Mouse (Mus musculus) embryonic facial prominence, embryonic 15.5 days (tissue): ENCODE measurements around the gene Ntrk3. TPM values are rescaled to one million over a fixed set of nuclear protein-coding genes. Genes with fewer than 3 reads are reported as not detected.

Experiments used
- ATAC-seq: fragments of 200-750 bp; cut with Nextera tagmentation; 2 replicates; pipeline ENCODE4 v1.8.0; 2017; ENCODE audit warnings: low read depth, moderate TSS enrichment; ENCODE audit not compliant: insufficient number of reproducible peaks, low FRiP score, low TSS enrichment
- H3K27ac ChIP-seq: fragments of 300-500 bp; sonication (generic); replicated peaks from 2 replicates; pipeline ENCODE4 v1.5.1; 2015; ENCODE audit warnings: mild to moderate bottlenecking, inconsistent platforms
- H3K27me3 ChIP-seq: fragments of 300-500 bp; sonication (generic); 2 replicates; pipeline ENCODE4 v1.6.1; 2015; ENCODE audit warnings: inconsistent platforms
- H3K36me3 ChIP-seq: fragments of 300-500 bp; sonication (generic); 2 replicates; pipeline ENCODE4 v1.6.1; 2015; ENCODE audit warnings: mild to moderate bottlenecking, inconsistent platforms
- H3K4me1 ChIP-seq: fragments of 300-500 bp; sonication (generic); 2 replicates; pipeline ENCODE4 v1.6.1; 2015; ENCODE audit warnings: inconsistent platforms
- H3K4me2 ChIP-seq: fragments of 300-500 bp; sonication (generic); replicated peaks from 2 replicates; pipeline ENCODE4 v1.6.1; 2015; ENCODE audit warnings: mild to moderate bottlenecking, inconsistent platforms
- H3K4me3 ChIP-seq: fragments of 300-500 bp; sonication (generic); replicated peaks from 2 replicates; pipeline ENCODE4 v1.5.1; 2015; ENCODE audit warnings: mild to moderate bottlenecking, inconsistent platforms
- H3K9ac ChIP-seq: fragments of 300-500 bp; sonication (generic); 2 replicates; pipeline ENCODE4 v1.6.1; 2015; ENCODE audit warnings: inconsistent platforms
- H3K9me3 ChIP-seq: fragments of 300-500 bp; sonication (generic); replicated peaks from 2 replicates; pipeline ENCODE4 v1.6.1; 2016; ENCODE audit warnings: inconsistent platforms
- WGBS: fragments of 180-500 bp; shearing (Covaris S2); methylation state at CpG from one replicate; pipeline ENCODE4 v1.1.7; 2015; 5-methylcytosine and 5-hydroxymethylcytosine counted together
- polyA plus RNA-seq: library from polyadenylated mRNA; unstranded; fragments of >200 nt; fragmentation: Nextera tagmentation; extraction: Ambion mirVana; gene quantifications from 2 replicates; pipeline ENCODE4 v1.2.1, GENCODE M21; 2015

Ntrk3 gene
- polyA plus RNA-seq, 1 experiment from 2014 or later: 4.0 TPM

DNA sequence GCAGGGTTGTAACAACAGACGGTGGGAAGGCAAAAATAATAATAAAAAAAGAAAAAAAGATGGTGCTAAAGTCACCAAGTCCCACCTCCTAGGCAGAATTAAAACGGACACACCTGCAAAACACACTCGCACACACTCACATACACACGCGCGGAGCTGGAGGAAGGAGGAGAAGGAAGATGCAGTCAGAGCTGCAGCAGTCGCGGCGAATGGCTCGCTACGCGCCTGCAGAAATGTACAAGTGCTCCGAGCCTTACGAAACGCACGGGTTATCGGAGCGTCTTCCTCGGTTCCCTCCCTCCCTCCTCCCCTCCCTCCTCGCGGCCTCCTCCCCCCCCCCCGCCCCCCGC lies 159.7 kb downstream of the Ntrk3 start:
- Histone ChIP-seq H3K27ac (0 out of 2 replicates have a peak overlapping the region, but pooled peaks have one; percentile 1), H3K27me3 (peaks cover 95% of the 10 kb centered on the region), H3K36me3 (no peaks in the 10 kb centered on the region), H3K9ac (no peak overlapping the region), H3K4me2 (peak overlapping the region; percentile 84), H3K4me3 (peak overlapping the region; percentile 46), H3K4me1 (peaks cover 23% of the 10 kb centered on the region), H3K9me3 (no peaks in the 10 kb centered on the region)
- no peak for ATAC-seq
- WGBS: 0% methylated on average over 19 of the region's 23 CpGs

DNA sequence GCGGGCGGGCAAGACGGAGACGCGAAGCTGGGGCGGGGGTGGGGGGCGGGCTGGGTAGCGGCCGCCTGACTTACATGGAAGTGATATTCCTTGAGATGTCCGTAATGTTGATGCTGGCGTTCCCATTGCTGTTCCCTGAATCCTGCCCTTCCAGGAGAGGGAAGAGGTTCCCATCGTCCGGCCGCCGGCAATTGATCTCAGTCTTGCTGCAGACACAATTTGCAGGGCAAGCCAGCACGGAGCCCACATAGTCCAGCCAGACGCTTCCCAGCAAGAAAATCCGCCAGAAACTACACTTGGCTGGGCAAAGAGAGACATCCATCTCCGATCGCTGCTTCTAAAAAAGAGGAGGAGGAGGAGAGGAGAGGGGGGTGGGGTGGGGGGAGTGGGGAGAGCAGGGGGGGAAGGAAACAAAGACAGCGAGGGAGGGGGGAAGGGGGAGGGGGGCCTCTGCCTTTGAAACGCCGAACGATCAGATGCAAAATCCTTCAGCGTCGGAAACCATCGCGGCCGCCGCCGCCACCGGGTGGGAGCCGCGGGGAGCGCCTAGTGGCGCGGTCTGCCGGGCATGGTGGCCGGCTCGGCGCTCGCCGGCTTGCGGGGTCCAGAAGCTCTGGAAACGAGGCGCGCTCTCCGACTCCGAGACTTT lies 160.2 kb downstream of the Ntrk3 start:
- Histone ChIP-seq H3K27me3 (peaks cover 90% of the 10 kb centered on the region), H3K4me1 (peaks cover 23% of the 10 kb centered on the region), H3K4me3 (peak overlapping the region; percentile 46), H3K9ac (no peak overlapping the region), H3K27ac (0 out of 2 replicates have a peak overlapping the region, but pooled peaks have one; percentile 1), H3K4me2 (peak overlapping the region; percentile 84), H3K36me3 (no peaks in the 10 kb centered on the region), H3K9me3 (no peaks in the 10 kb centered on the region)
- 0 out of 2 replicates have a peak, but pooled peaks have one; percentile 3 for ATAC-seq
- WGBS: 0% methylated on average over 49 of the region's 49 CpGs

DNA sequence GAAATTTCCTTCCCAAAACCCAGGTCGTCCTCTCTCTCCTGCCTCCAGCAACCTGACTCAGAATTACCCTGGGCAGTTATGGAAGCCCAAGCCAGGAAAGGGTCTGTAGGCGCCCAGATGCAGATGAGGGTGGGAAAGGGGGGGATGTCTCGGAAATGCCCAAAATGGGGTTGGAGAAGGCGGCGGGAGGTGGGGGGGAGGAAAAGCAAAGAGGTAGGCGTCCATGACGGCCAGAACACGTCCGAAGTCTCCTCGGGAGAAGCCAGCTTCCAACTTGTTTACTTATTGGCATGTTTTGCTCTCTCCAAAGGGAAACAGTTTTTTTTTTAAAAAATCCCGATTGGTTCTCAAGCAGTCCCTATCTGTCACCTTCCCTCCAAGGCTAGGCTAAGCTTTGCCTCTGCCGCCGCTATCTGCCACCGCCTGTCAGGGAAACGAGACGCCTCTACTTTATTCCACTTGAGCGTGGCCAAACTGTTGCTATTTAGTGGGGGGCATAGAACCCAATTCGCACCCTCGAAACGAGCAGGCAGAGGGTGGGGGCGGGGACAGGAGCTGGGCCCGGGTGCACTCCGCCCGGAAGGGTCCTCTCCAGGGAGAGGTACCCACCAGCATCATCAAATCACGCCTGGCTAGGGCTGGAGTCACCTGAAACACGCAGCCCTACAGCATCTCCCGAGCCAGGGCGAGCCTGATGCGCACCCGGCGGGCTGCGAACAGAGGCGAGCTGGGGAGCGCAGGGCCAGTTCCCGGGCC lies 160.9 kb downstream of the Ntrk3 start:
- ATAC-seq: peak; percentile 36; the same call in 1 of the 2 replicates
- WGBS: 2% methylated on average over 35 of the region's 35 CpGs
- peaks cover 23% of the 10 kb centered on the region for H3K4me1 ChIP-seq
- H3K9ac ChIP-seq: no peak overlapping the region
- H3K4me2 ChIP-seq: peak overlapping the region; percentile 84
- no peaks in the 10 kb centered on the region for H3K9me3 ChIP-seq
- no peaks in the 10 kb centered on the region for H3K36me3 ChIP-seq
- no peak overlapping the region for H3K27ac ChIP-seq
- H3K27me3 ChIP-seq: peaks cover 82% of the 10 kb centered on the region
- peak overlapping the region; percentile 46 for H3K4me3 ChIP-seq

DNA sequence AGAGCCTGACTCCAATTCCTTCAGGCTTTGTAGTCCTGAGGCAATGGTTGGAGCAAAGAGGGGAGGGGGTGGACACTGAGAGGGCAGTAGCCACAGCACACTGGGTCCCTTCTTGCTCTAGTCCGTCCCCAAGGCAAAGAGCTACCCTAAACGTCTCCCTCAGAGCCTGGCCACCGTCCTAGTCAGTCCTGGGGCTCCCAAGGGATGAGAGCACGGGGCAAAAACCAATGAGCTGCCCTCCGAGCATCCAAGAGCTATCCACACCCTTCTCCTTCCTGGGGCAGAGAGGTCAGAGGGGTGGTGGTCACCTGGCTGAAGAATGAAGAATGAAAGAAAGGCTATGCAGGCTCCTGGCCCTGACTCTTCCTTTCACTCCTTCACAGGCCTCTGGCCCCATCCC lies 161.6 kb downstream of the Ntrk3 start:
- peaks cover 23% of the 10 kb centered on the region for H3K4me1 ChIP-seq
- peak overlapping the region; percentile 46 for H3K4me3 ChIP-seq
- H3K4me2 ChIP-seq: peak overlapping the region; percentile 84; the same call in 1 of the 2 replicates
- H3K27ac ChIP-seq: no peak overlapping the region
- no peaks in the 10 kb centered on the region for H3K9me3 ChIP-seq
- no peaks in the 10 kb centered on the region for H3K36me3 ChIP-seq
- no peak for ATAC-seq
- H3K27me3 ChIP-seq: peaks cover 75% of the 10 kb centered on the region
- 16% methylated on average over 5 of the region's 5 CpGs for WGBS
- H3K9ac ChIP-seq: no peak overlapping the region

DNA sequence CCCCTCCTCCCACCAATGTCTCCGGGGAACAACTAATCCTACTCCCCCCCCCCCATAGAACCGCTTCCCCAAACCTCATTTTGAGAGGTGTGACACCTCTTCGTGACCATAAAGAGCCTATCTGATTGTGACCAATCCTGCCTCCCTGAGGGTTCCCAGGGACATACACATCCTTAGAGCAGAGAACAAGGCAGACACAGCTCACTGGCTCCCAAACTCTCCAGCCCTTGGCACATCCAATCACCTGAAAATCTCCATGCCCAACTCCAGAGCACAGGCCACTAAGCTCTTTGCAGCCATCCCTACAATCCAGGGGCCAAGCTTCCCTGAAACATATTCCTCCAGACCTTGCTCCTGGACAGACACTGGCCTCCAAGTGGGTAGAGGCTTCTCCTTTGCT lies 162.3 kb downstream of the Ntrk3 start:
- WGBS: 19% methylated on average over 3 of the region's 3 CpGs
- peak overlapping the region; percentile 46; the same call in 1 of the 2 replicates for H3K4me3 ChIP-seq
- ATAC-seq: no peak
- peaks cover 69% of the 10 kb centered on the region for H3K27me3 ChIP-seq
- H3K36me3 ChIP-seq: no peaks in the 10 kb centered on the region
- H3K4me1 ChIP-seq: peaks cover 23% of the 10 kb centered on the region
- no peak overlapping the region for H3K27ac ChIP-seq
- H3K9me3 ChIP-seq: no peaks in the 10 kb centered on the region
- no peak overlapping the region; the same call in 1 of the 2 replicates for H3K4me2 ChIP-seq
- no peak overlapping the region for H3K9ac ChIP-seq

DNA sequence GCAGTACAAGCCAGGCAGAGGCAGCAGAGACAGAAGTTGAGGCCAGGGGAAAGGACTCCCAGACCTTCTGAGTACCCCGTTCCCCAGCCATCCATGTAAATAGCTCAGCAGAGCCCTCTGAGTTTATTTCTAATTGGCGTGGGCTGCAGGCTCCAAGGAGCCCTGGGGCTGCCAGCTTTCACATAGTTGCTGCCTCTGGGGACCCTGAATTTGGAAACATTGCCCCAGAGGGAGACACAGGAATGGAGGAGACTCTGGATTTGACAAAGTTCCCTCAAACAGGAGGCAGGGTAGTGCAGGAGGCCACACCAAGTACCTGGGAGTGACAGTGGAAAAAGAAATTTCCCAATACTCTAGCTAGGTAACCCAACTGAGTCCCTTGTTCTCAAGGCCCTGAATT lies 166.6 kb downstream of the Ntrk3 start:
- no peak overlapping the region for H3K27ac ChIP-seq
- H3K4me1 ChIP-seq: peaks cover 3% of the 10 kb centered on the region; the same call in 1 of the 2 replicates
- no peak overlapping the region for H3K9ac ChIP-seq
- no peak overlapping the region for H3K4me3 ChIP-seq
- WGBS: 48% methylated on average over 2 of the region's 2 CpGs
- ATAC-seq: no peak
- H3K27me3 ChIP-seq: peaks cover 46% of the 10 kb centered on the region
- no peaks in the 10 kb centered on the region for H3K9me3 ChIP-seq
- no peak overlapping the region for H3K4me2 ChIP-seq
- no peaks in the 10 kb centered on the region for H3K36me3 ChIP-seq

DNA sequence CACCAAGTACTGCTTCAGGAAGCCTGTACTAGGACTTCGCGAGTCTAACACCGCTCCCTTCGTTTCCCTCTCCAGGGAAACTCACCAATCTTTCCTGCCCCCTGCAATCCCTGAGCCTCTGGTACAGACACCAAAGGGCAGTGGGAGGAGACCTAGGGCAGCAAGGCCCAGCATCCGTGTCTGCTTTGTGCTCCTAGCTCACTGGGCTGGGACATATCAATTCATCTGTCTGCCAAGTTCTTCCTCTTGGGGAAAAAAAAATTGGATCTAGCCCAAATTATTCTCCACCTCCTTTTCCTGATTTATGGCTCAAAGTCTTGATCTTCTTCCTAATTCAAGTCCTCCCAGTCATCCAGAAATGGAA lies 168.6 kb downstream of the Ntrk3 start:
- Histone ChIP-seq H3K4me2 (peak overlapping the region; percentile 31), H3K9ac (no peak overlapping the region), H3K27ac (no peak overlapping the region), H3K36me3 (no peaks in the 10 kb centered on the region), H3K4me1 (peaks cover 3% of the 10 kb centered on the region; the same call in 1 of the 2 replicates), H3K4me3 (no peak overlapping the region), H3K9me3 (no peaks in the 10 kb centered on the region), H3K27me3 (peaks cover 26% of the 10 kb centered on the region; the same call in 1 of the 2 replicates)
- WGBS: 7% methylated on average over 5 of the region's 5 CpGs
- ATAC-seq: no peak

DNA sequence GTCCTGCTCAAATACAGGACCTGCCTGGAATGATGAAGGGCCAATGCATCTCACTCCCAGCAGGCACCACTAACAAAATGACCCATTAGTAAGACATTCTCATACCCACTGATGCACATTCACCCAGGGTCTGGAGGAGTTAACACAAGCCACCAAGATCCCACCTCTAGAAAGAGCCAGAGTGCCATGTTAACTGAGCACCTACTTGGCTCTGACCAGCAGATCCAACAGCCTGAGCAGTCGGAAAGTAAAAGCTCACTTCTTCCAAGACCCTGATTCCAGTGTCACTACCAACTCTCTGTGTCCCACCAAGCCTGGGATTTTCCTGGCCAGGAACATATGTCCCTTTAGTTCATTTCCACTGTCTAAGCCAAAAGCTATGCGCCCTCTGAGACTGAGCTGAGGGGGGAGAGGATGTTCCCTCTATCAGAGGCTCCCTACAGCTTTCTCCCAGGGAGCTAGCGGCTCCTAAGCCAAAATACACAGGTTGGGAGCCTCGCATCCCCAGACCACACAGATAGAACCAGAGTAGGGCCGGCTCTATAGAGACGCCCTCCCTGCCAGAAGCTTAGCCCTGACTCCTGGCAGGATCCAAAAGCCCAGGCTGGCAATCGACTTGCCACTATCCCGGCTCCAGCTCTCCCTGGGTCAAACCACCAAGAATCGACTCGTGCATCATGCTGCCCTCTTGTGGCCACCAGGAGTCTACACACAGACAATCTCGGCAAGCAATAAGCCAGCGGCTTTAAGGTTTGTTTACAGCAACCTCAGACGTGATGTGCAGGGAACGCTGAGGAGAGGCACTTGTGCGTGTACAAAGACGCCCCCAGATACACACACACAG lies 169.2 kb downstream of the Ntrk3 start:
- peaks cover 3% of the 10 kb centered on the region; the same call in 1 of the 2 replicates for H3K4me1 ChIP-seq
- H3K4me3 ChIP-seq: no peak overlapping the region
- WGBS: 13% methylated on average over 16 of the region's 16 CpGs
- no peak overlapping the region for H3K27ac ChIP-seq
- no peaks in the 10 kb centered on the region for H3K9me3 ChIP-seq
- ATAC-seq: no peak; the same call in 1 of the 2 replicates
- H3K36me3 ChIP-seq: no peaks in the 10 kb centered on the region
- peak overlapping the region; percentile 31 for H3K4me2 ChIP-seq
- peaks cover 22% of the 10 kb centered on the region; the same call in 1 of the 2 replicates for H3K27me3 ChIP-seq
- H3K9ac ChIP-seq: no peak overlapping the region

DNA sequence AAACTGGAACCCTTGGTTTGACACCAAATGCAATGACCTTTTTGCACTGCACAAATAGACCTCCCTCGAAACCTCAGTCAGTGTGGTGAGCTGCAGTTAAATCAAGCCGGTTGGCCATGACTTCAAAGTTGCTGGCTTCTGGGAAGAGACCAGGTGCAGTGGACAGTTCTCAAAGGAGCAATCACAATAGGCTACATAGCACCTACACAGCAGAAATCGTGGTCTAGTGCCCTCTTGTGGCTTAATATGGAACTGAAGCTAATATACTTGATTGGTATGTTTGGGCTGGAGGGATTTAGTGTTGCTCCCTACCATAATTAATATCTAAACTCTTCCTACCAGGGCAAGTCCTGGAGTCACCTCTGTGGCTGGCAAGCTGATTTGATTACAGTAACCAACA lies 171.2 kb downstream of the Ntrk3 start:
- Histone ChIP-seq H3K4me3 (no peak overlapping the region), H3K36me3 (no peaks in the 10 kb centered on the region), H3K4me1 (peaks cover 3% of the 10 kb centered on the region; the same call in 1 of the 2 replicates), H3K27me3 (peaks cover 17% of the 10 kb centered on the region; the same call in 1 of the 2 replicates), H3K9me3 (no peaks in the 10 kb centered on the region), H3K4me2 (no peak overlapping the region), H3K9ac (no peak overlapping the region), H3K27ac (no peak overlapping the region)
- no peak for ATAC-seq
- WGBS: 52% methylated on average over 3 of the region's 3 CpGs

DNA sequence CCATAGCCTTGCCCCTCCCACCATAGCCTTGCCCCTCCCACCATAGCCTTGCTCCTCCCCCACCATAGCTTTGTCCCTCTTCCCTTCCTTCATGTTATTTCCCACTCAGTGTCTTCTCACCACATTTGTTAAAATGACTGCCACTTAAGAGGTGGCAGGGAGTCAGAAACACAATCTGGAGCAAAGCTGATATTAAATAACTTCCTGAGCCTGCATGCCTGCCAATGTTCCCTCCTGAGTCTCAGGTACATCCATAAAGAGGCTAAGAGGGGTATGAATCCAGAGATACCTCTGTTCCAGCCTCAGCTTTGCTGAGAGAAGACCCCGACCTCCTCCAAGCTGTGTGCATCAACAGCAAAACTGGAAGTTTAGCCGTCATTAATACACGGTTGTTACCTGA lies 172.4 kb downstream of the Ntrk3 start:
- H3K36me3 ChIP-seq: no peaks in the 10 kb centered on the region
- H3K9me3 ChIP-seq: no peaks in the 10 kb centered on the region
- no peak for ATAC-seq
- H3K4me1 ChIP-seq: peaks cover 3% of the 10 kb centered on the region; the same call in 1 of the 2 replicates
- no peak overlapping the region for H3K27ac ChIP-seq
- WGBS: 85% methylated on average over 3 of the region's 3 CpGs
- no peak overlapping the region for H3K9ac ChIP-seq
- no peak overlapping the region for H3K4me3 ChIP-seq
- H3K4me2 ChIP-seq: no peak overlapping the region
- H3K27me3 ChIP-seq: peaks cover 17% of the 10 kb centered on the region; the same call in 1 of the 2 replicates

DNA sequence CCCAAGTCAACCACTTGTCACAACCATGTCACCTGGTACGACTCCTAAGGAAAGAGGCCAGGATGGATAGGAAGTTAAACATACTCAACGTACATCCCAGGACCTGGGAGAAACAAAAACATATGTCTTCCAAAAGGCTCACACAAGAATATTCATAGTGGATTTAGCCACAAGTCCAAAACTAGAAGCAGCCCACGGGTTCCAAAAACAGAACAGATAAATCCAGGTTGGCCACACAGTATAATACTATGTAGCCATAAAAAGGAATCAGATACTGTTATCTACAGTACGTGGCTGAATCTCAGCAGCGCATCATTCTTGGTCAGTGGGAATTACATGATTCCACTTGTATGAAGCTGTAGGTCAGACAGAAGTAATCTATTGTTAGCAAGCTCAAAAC lies 179.3 kb downstream of the Ntrk3 start:
- no peaks in the 10 kb centered on the region for H3K4me1 ChIP-seq
- no peak for ATAC-seq
- H3K4me3 ChIP-seq: no peak overlapping the region
- no peaks in the 10 kb centered on the region for H3K27me3 ChIP-seq
- no peak overlapping the region for H3K27ac ChIP-seq
- H3K36me3 ChIP-seq: no peaks in the 10 kb centered on the region
- H3K9ac ChIP-seq: no peak overlapping the region
- H3K4me2 ChIP-seq: no peak overlapping the region
- 81% methylated on average over 5 of the region's 5 CpGs for WGBS
- H3K9me3 ChIP-seq: no peaks in the 10 kb centered on the region
